Mouse (Mus musculus): Measurements from ENCODE around the gene Tas1r1. TPM values are rescaled to one million over a fixed set of nuclear protein-coding genes. Genes with fewer than 3 reads are reported as not detected.
A peak's percentile ranks its signal among the peaks of the same experiment; 100 is the strongest.

The Tas1r1 gene
- not detected for polyA plus RNA-seq (2017; shearing (Covaris generic))

GRCm38 (mm10) chr4:152038225-152038984 lies at the start of gene Tas1r1:
Gene Tas1r1 (minus strand): TSS chr4:152038568.
- peak; percentile 12 for ATAC-seq

GRCm38 (mm10) chr4:152088133-152088532 lies 49.8 kb upstream of the Tas1r1 start:
- ATAC-seq, result no peak

- no peak for ATAC-seq
Observed at GRCm38 (mm10) chr4:152087211-152088081, 49.1 kb upstream of the Tas1r1 start.

GRCm38 (mm10) chr4:152086505-152087210 lies 48.3 kb upstream of the Tas1r1 start:
- ATAC-seq, result peak; percentile 82

- no peak for ATAC-seq
Observed at GRCm38 (mm10) chr4:152084616-152085015, 46.2 kb upstream of the Tas1r1 start.

GRCm38 (mm10) chr4:152083611-152084220 lies 45.3 kb upstream of the Tas1r1 start:
- ATAC-seq, result no peak

- no peak for ATAC-seq
Observed at GRCm38 (mm10) chr4:152079931-152080330, 41.6 kb upstream of the Tas1r1 start.

GRCm38 (mm10) chr4:152079261-152079660 lies 40.9 kb upstream of the Tas1r1 start:
- no peak for ATAC-seq

- no peak for ATAC-seq
Observed at GRCm38 (mm10) chr4:152078105-152078530, 39.8 kb upstream of the Tas1r1 start.

GRCm38 (mm10) chr4:152077191-152077590 lies 38.8 kb upstream of the Tas1r1 start:
- ATAC-seq, result no peak

GRCm38 (mm10) chr4:152074548-152074947 lies 36.2 kb upstream of the Tas1r1 start:
- no peak for ATAC-seq

GRCm38 (mm10) chr4:152073715-152074114 lies 35.3 kb upstream of the Tas1r1 start:
- ATAC-seq, result no peak

- no peak for ATAC-seq
Observed at GRCm38 (mm10) chr4:152072655-152073054, 34.3 kb upstream of the Tas1r1 start.

GRCm38 (mm10) chr4:152072121-152072601 lies 33.8 kb upstream of the Tas1r1 start, which contains the start of gene Plekhg5:
Gene Plekhg5 (plus strand): TSS chr4:152072498.
- no peak for ATAC-seq

- ATAC-seq, result no peak
Observed at GRCm38 (mm10) chr4:152070494-152071396, 32.4 kb upstream of the Tas1r1 start.

- no peak for ATAC-seq
Observed at GRCm38 (mm10) chr4:152069245-152069644, 30.9 kb upstream of the Tas1r1 start.

GRCm38 (mm10) chr4:152068166-152068724 lies 29.9 kb upstream of the Tas1r1 start:
- no peak for ATAC-seq

GRCm38 (mm10) chr4:152067280-152067679 lies 28.9 kb upstream of the Tas1r1 start:
- no peak for ATAC-seq

GRCm38 (mm10) chr4:152062390-152063110 lies 24.2 kb upstream of the Tas1r1 start:
- no peak for ATAC-seq

GRCm38 (mm10) chr4:152044609-152045008 lies 6.2 kb upstream of the Tas1r1 start:
- no peak for ATAC-seq

Measured in CD4-positive, CD25-positive, alpha-beta regulatory T cell, adult 4 months (primary cell).